Mouse (Mus musculus) heart, postnatal 14 days (tissue): ENCODE measurements around the gene Rpl18. TPM values are rescaled to one million over a fixed set of nuclear protein-coding genes. Genes with fewer than 3 reads are reported as not detected.

ENCODE experiments used
- DNase-seq, 2 experiments: peaks; one replicate each; pipeline ENCODE4 v3.0.0; 2021 to 2022
- intact Hi-C: fragments of 180-260 bp; cut with DNase I; formaldehyde crosslinking; loops from one replicate; pipeline ENCODE4 v1.15.1; 2025
- total RNA-seq, 2 experiments: library from RNA; stranded (reverse); gene quantifications; 2 replicates each; pipeline ENCODE4 v1.2.3; 2021

Gene Rpl18
- total RNA-seq, 2 experiments from 2014 or later: 552 to 626 TPM

- intact Hi-C loops: no loop called here
- DNase-seq: no peak
Observed at GRCm38 (mm10) chr7:45767500-45767899, 52.2 kb downstream of the Rpl18 start.

Other genes with a start within 250 kb of the Rpl18 start
- gene Bax, start 248.6 kb upstream of the Rpl18 start, total RNA-seq: 10 to 100 TPM; 25.6 to 31.1 TPM
- not detected for gene Tulp2, start 233.6 kb upstream of the Rpl18 start, total RNA-seq
- 1 to 10 TPM; 2.8 to 4.6 TPM for gene Gm45808, start 228.6 kb upstream of the Rpl18 start, total RNA-seq
- 1 to 10 TPM; 4.5 to 6.0 TPM for gene Dhdh, start 226.7 kb upstream of the Rpl18 start, total RNA-seq
- gene Nucb1, start 205.1 kb upstream of the Rpl18 start, total RNA-seq: 100 to 1,000 TPM; 116 to 137 TPM
- gene Ppp1r15a, start 189.2 kb upstream of the Rpl18 start, total RNA-seq: 10 to 100 TPM; 21.7 to 32.8 TPM
- gene Plekha4, start 189.1 kb upstream of the Rpl18 start, total RNA-seq: 1 to 10 TPM; 1.9 to 2.1 TPM
- gene Hsd17b14, start 160.6 kb upstream of the Rpl18 start, total RNA-seq: under 1 TPM; 0.19 to 0.39 TPM
- 10 to 100 TPM; 85.5 to 94.6 TPM for gene Bcat2, start 145.3 kb upstream of the Rpl18 start, total RNA-seq
- gene Fgf21, start 100.0 kb upstream of the Rpl18 start, total RNA-seq: not detected
- under 1 TPM in 1 of 2 experiments, not detected in 1; 0.12 TPM for gene Fut1, start 98.2 kb upstream of the Rpl18 start, total RNA-seq
- under 1 TPM; 0.54 to 0.67 TPM for gene Izumo1, start 93.6 kb upstream of the Rpl18 start, total RNA-seq
- gene Rasip1, start 88.0 kb upstream of the Rpl18 start, total RNA-seq: 10 to 100 TPM; 42.6 to 42.8 TPM
- 1 to 10 TPM; 6.4 to 6.9 TPM for gene Mamstr, start 75.5 kb upstream of the Rpl18 start, total RNA-seq
- under 1 TPM; 0.37 to 0.69 TPM for gene Fut2, start 49.1 kb upstream of the Rpl18 start, total RNA-seq
- under 1 TPM; 0.12 to 0.24 TPM for gene Ntn5, start 31.4 kb upstream of the Rpl18 start, total RNA-seq
- gene Sec1, start 21.1 kb upstream of the Rpl18 start, total RNA-seq: under 1 TPM in 1 of 2 experiments, not detected in 1; 0.12 TPM
- 1 to 10 TPM; 4.3 to 6.6 TPM for gene Car11, start 15.6 kb upstream of the Rpl18 start, total RNA-seq
- gene Dbp, start 10.4 kb upstream of the Rpl18 start, total RNA-seq: 10 to 100 TPM; 24.7 to 27.1 TPM
- gene Sphk2, start 2.5 kb downstream of the Rpl18 start, total RNA-seq: 10 to 100 TPM; 17.5 to 18.8 TPM
- under 1 TPM; 0.17 to 0.24 TPM for gene Fam83e, start 5.8 kb downstream of the Rpl18 start, total RNA-seq
- not detected for gene Spaca4, start 10.4 kb downstream of the Rpl18 start, total RNA-seq
- under 1 TPM in 1 of 2 experiments, not detected in 1; 0.12 TPM for gene Lmtk3, start 68.3 kb downstream of the Rpl18 start, total RNA-seq
- gene Sult2b1, start 69.2 kb downstream of the Rpl18 start, total RNA-seq: not detected
- gene Cyth2, start 99.1 kb downstream of the Rpl18 start, total RNA-seq: 10 to 100 TPM; 73.9 to 77.1 TPM
- under 1 TPM; 0.74 to 1.00 TPM for gene Kcnj14, start 109.3 kb downstream of the Rpl18 start, total RNA-seq
- gene Grwd1, start 115.5 kb downstream of the Rpl18 start, total RNA-seq: 10 to 100 TPM in 1 of 2 experiments, 1 to 10 TPM in 1; 8.6 to 12.5 TPM
- 100 to 1,000 TPM; 103 to 109 TPM for gene Kdelr1, start 157.3 kb downstream of the Rpl18 start, total RNA-seq
- under 1 TPM; 0.34 to 0.41 TPM for gene Grin2d, start 162.9 kb downstream of the Rpl18 start, total RNA-seq
- not detected for gene Syngr4, start 181.3 kb downstream of the Rpl18 start, total RNA-seq
- 10 to 100 TPM; 77.4 to 79.3 TPM for gene Tmem143, start 181.5 kb downstream of the Rpl18 start, total RNA-seq
- 10 to 100 TPM; 25.7 to 32.4 TPM for gene Emp3, start 205.9 kb downstream of the Rpl18 start, total RNA-seq
- gene Ccdc114, start 208.6 kb downstream of the Rpl18 start, total RNA-seq: 1 to 10 TPM; 2.0 to 2.2 TPM